ENCODE assay signal across 8 mouse cellular contexts in the genomic region with DNA sequence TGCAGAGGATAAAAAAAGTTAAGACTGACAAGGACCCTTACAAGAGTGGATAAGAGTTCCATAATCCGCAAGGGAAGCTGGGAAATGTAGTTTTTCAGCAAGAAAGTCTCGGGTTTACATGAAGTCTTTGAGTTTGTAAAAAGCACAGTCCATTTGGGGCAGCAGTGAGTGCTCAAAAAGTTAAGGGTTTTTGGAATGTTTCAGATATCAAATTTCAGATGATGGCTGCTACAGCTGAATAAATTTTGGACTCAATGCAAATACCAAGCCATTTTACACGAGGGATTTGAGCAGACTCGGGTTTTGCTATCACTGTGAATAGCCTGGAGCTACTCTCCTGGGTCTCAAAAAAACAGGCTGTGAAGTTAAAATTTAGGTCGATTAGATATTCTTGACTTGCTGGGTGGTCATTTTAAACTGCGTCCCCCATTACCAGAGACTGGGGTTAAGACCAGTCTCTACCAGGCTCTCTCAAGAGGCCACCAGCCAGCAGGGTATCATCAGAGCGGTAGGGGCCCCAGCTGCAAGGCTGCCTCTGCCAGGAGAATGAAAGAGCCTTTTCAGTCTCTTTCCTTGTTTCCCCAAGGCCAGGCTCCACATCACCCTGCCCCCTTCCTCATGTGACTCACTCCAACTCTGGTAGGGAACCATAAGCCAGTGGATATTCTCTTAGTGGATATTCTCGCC. TPM values are rescaled to one million over a fixed set of nuclear protein-coding genes. Genes with fewer than 3 reads are reported as not detected.
DNase-seq lines count a peak whose midpoint lies in the region; ATAC-seq lines count a peak whose summit lies in the region.
"Had no signal": no experiment of that assay in that cellular context is flagged by ENCODE, and none has a peak within 500 bp of the region (broad histone marks: within the 10 kb centered on the region; RNA-seq: fewer than 3 reads in every experiment).

No protein-coding gene starts in this region.

- H3K4me3 ChIP-seq in lung, embryonic 16.5 days (ENCODE audit: low read length), result no peak overlapping the region
- H3K4me3 ChIP-seq in heart, embryonic 12.5 days, result no peak overlapping the region

- intact Hi-C loops in left cerebral cortex, postnatal 14 days (cut with DNase I), result no loop called here

- peak overlapping the region; percentile 72; the same call in 1 of the 2 replicates for H3K27ac ChIP-seq in lung, embryonic 16.5 days (ENCODE audit: low read length)
- H3K27ac ChIP-seq in heart, embryonic 12.5 days (ENCODE audit: poor library complexity, severe bottlenecking), result peak overlapping the region; percentile 56
- H3K27ac ChIP-seq: liver, embryonic 14.5 days had no signal

- WGBS in lung, embryonic 16.5 days, result 21% methylated on average over 8 of the region's 8 CpGs
- WGBS in heart, embryonic 12.5 days, result 38% methylated on average over 8 of the region's 8 CpGs

- no peaks in the 10 kb centered on the region for H3K36me3 ChIP-seq in lung, embryonic 16.5 days (ENCODE audit: control insufficient read depth, insufficient read depth, low read length)
- no peaks in the 10 kb centered on the region for H3K36me3 ChIP-seq in heart, embryonic 12.5 days

- no peak for DNase-seq in lung, postnatal 14 days
- DNase-seq in embryo, embryonic 10.5 days (ENCODE audit: low spot score), result peak; percentile 77
- DNase-seq in left cerebral cortex, postnatal 14 days (ENCODE audit: low spot score in 2 of 2), result peak; percentile 36 to 49
- peak; percentile 10 for DNase-seq in skeletal muscle tissue, adult 2 months (ENCODE audit: low read depth, low spot score)
- no peak for DNase-seq in spleen, adult 12 weeks (ENCODE audit: low spot score)

- H3K9me3 ChIP-seq in lung, embryonic 16.5 days (ENCODE audit: control insufficient read depth, low read length), result no peaks in the 10 kb centered on the region
- no peaks in the 10 kb centered on the region for H3K9me3 ChIP-seq in heart, embryonic 12.5 days (replicated peaks)

- peaks cover 6% of the 10 kb centered on the region; the same call in 1 of the 2 replicates for H3K4me1 ChIP-seq in lung, embryonic 16.5 days (replicated peaks; ENCODE audit: control insufficient read depth, insufficient read depth, low read length)
- H3K4me1 ChIP-seq in heart, embryonic 12.5 days (replicated peaks), result peaks cover 9% of the 10 kb centered on the region; the same call in 1 of the 2 replicates

- peak; percentile 81 for ATAC-seq in lung, embryonic 16.5 days (ENCODE audit: low read depth)
- ATAC-seq in heart, embryonic 12.5 days (ENCODE audit: insufficient number of reproducible peaks, low FRiP score), result peak; percentile 18; the same call in 1 of the 2 replicates

- H3K9ac ChIP-seq in lung, embryonic 16.5 days (ENCODE audit: low read length), result 0 out of 2 replicates have a peak overlapping the region, but pooled peaks have one; percentile 9
- H3K9ac ChIP-seq in heart, embryonic 12.5 days, result no peak overlapping the region
- H3K9ac ChIP-seq: liver, embryonic 14.5 days had no signal

- H3K4me2 ChIP-seq in lung, embryonic 16.5 days (ENCODE audit: low read depth, low read length), result 0 out of 2 replicates have a peak overlapping the region, but pooled peaks have one; percentile 3
- no peak overlapping the region for H3K4me2 ChIP-seq in heart, embryonic 12.5 days

- no peaks in the 10 kb centered on the region for H3K27me3 ChIP-seq in lung, embryonic 16.5 days (ENCODE audit: control insufficient read depth, insufficient read depth, low read depth, low read length)
- no peaks in the 10 kb centered on the region for H3K27me3 ChIP-seq in heart, embryonic 12.5 days (replicated peaks)

RNA-seq across cellular contexts. Expression of a gene that starts 15.8 kb away (rescaled TPM):
- 33.8 and 39.2 TPM in 2 replicates for polyA plus RNA-seq in lung, embryonic 16.5 days (2015; fragmentation: Nextera tagmentation; extraction: Ambion mirVana)
- 49.0 and 49.1 TPM in 2 replicates for polyA plus RNA-seq in heart, embryonic 12.5 days (2016; fragmentation: Nextera tagmentation; extraction: Ambion mirVana)
- 10 to 100 TPM; 16.5 to 17.0 TPM for total RNA-seq in left cerebral cortex, postnatal 14 days (2021)

RNA-seq across cellular contexts. Expression of a gene that starts 40.8 kb away (rescaled TPM):
- polyA plus RNA-seq in lung, embryonic 16.5 days (2015; fragmentation: Nextera tagmentation; extraction: Ambion mirVana), result 13.1 and 15.6 TPM in 2 replicates
- 1.3 and 2.0 TPM in 2 replicates for polyA plus RNA-seq in heart, embryonic 12.5 days (2016; fragmentation: Nextera tagmentation; extraction: Ambion mirVana)
- total RNA-seq in left cerebral cortex, postnatal 14 days (2021), result 1 to 10 TPM; 1.6 to 1.9 TPM

RNA-seq across cellular contexts. Expression of a gene that starts 41.0 kb away (rescaled TPM):
- 0.06 TPM in 1 of 2 replicates, not detected in the other for polyA plus RNA-seq in lung, embryonic 16.5 days (2015; fragmentation: Nextera tagmentation; extraction: Ambion mirVana)
- polyA plus RNA-seq in heart, embryonic 12.5 days (2016; fragmentation: Nextera tagmentation; extraction: Ambion mirVana), result 0.08 TPM in 1 of 2 replicates, not detected in the other
- under 1 TPM in 1 of 2 experiments, not detected in 1; 0.15 TPM for total RNA-seq in left cerebral cortex, postnatal 14 days (2021)
- polyA plus RNA-seq: liver, embryonic 14.5 days had no signal

Comparison
In these comparisons a context has a peak if more than half of its experiments do, and no peak if none do; other contexts are left out.
1. DNase-seq: peak in embryo, embryonic 10.5 days (single experiment), left cerebral cortex, postnatal 14 days (2 of 2) and skeletal muscle tissue, adult 2 months (single experiment); none in lung, postnatal 14 days (single experiment) and spleen, adult 12 weeks (single experiment).